Mouse (Mus musculus) ES-Bruce4 (cell line): ENCODE measurements around the gene Tmem125. TPM values are rescaled to one million over a fixed set of nuclear protein-coding genes. Genes with fewer than 3 reads are reported as not detected.
A peak's percentile ranks its signal among the peaks of the same experiment; 100 is the strongest.

Experiments
- H3K27ac ChIP-seq: 2 replicates; pipeline ENCODE4 v1.5.1; 2012; ENCODE audit warnings: low read length, inconsistent platforms; ENCODE audit not compliant: insufficient read depth
- H3K27me3 ChIP-seq: 2 replicates; pipeline ENCODE4 v1.6.1; 2012; ENCODE audit warnings: mild to moderate bottlenecking, low read length, inconsistent platforms; ENCODE audit not compliant: control insufficient read depth, poor library complexity, insufficient read depth, severe bottlenecking
- H3K36me3 ChIP-seq: 2 replicates; pipeline ENCODE4 v1.6.1; 2012; ENCODE audit warnings: inconsistent platforms, mild to moderate bottlenecking, low read length, moderate library complexity; ENCODE audit not compliant: control insufficient read depth, poor library complexity, insufficient read depth, severe bottlenecking
- H3K4me1 ChIP-seq: one replicate; pipeline ENCODE4 v1.8.1; 2011; ENCODE audit warnings: low read length; ENCODE audit not compliant: control insufficient read depth, insufficient read depth
- H3K4me3 ChIP-seq: 2 replicates; pipeline ENCODE4 v1.5.1; 2011; ENCODE audit warnings: low read depth, mild to moderate bottlenecking, low read length
- H3K9ac ChIP-seq: 2 replicates; pipeline ENCODE4 v1.6.1; 2012; ENCODE audit warnings: low read depth, mild to moderate bottlenecking, inconsistent platforms; ENCODE audit not compliant: poor library complexity, severe bottlenecking
- H3K9me3 ChIP-seq: replicated peaks from 2 replicates; pipeline ENCODE4 v1.6.1; 2012; ENCODE audit warnings: mild to moderate bottlenecking, low read length, inconsistent platforms; ENCODE audit not compliant: control insufficient read depth, poor library complexity, insufficient read depth, severe bottlenecking
- CTCF ChIP-seq: IDR thresholded peaks from one replicate; pipeline ENCODE4 v1.8.1; 2011; ENCODE audit warnings: low read depth, low read length
- EP300 ChIP-seq: IDR thresholded peaks from 2 replicates; pipeline ENCODE4 v1.6.1; 2011; ENCODE audit warnings: low read depth, low read length; ENCODE audit not compliant: insufficient read depth
- POLR2A ChIP-seq: IDR thresholded peaks from one replicate; pipeline ENCODE4 v1.8.1; 2011; ENCODE audit warnings: low read length; ENCODE audit not compliant: insufficient read depth
- polyA plus RNA-seq: library from polyadenylated mRNA; stranded (reverse); fragments of >200 nt; gene quantifications from 2 replicates; pipeline ENCODE4 v1.2.4, GENCODE M21; 2011; ENCODE audit warnings: low read depth; ENCODE audit not compliant: missing spikeins, insufficient read depth, insufficient read length

Tmem125 gene
- polyA plus RNA-seq, 1 experiment = 11.9 TPM

- H3K4me1 ChIP-seq = peaks cover 7% of the 10 kb centered on the region
These were observed 1.2 kb downstream of the Tmem125 start for GRCm38 (mm10) chr4:118542510-118543157.

DNA sequence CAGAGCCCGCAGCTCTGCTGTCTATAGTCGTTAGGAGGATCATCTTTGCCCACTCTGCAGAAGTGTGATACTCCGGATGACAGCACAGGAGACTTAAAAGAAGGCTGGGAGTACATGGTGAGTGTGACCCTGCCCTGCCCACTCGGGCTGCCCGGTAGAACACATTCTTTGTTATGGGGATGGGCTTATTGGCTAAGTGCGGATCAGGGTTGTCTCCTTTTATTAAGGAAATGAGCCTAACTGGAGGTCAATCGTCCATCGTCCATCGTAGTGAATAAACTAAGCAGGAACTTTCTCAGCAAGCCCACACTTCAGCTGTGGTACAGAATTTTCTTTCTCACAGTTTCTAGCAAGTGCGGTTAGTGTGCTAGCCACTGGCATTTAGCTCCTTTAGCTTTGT lies 3.9 kb downstream of the Tmem125 start:
- H3K4me1 ChIP-seq = peaks cover 7% of the 10 kb centered on the region
- H3K9ac ChIP-seq = no peak overlapping the region
- H3K27me3 ChIP-seq = no peaks in the 10 kb centered on the region
- H3K36me3 ChIP-seq = no peaks in the 10 kb centered on the region
- H3K27ac ChIP-seq = no peak overlapping the region
- TF ChIP-seq POLR2A (no peak), CTCF (no peak), EP300 (peak; percentile 78)
- H3K4me3 ChIP-seq = no peak overlapping the region
- H3K9me3 ChIP-seq = no peaks in the 10 kb centered on the region

More at GRCm38 (mm10) chr4:118542510-118543157, 1.2 kb downstream of the Tmem125 start:
- H3K27me3 ChIP-seq = no peaks in the 10 kb centered on the region
- peak overlapping the region; percentile 55 for H3K27ac ChIP-seq
- peak overlapping the region; percentile 62 for H3K9ac ChIP-seq
- no peaks in the 10 kb centered on the region for H3K9me3 ChIP-seq
- no peak for TF ChIP-seq POLR2A
- no peak for TF ChIP-seq EP300
- no peak for TF ChIP-seq CTCF
- no peaks in the 10 kb centered on the region for H3K36me3 ChIP-seq
- peak overlapping the region; percentile 65 for H3K4me3 ChIP-seq

GRCm38 (mm10) chr4:118537801-118538200 lies 6.0 kb downstream of the Tmem125 start:
- TF ChIP-seq CTCF = no peak
- no peak for TF ChIP-seq EP300
- no peak for TF ChIP-seq POLR2A
- Histone ChIP-seq H3K4me3 (no peak overlapping the region), H3K27me3 (no peaks in the 10 kb centered on the region), H3K4me1 (peaks cover 7% of the 10 kb centered on the region), H3K9ac (no peak overlapping the region), H3K9me3 (no peaks in the 10 kb centered on the region), H3K27ac (no peak overlapping the region), H3K36me3 (no peaks in the 10 kb centered on the region)

DNA sequence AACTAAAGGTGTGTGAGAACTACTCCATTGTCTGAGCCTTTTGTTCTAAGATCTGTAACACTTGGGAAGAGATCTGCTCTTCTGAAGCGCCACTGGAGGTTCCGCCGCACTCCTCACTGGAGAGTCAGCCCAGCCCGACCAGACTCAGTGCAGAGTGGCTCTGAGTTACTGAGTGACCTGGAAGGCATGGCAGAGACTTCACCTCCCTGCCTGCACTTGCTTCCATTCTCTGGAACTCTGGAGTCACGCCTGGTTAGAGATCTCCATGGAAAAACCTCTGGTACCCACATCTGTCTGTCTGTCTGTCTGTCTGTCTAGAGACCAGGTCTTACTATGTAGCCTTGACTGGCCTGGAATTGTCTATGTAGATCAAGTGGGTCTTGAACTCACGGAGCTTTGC lies 8.2 kb downstream of the Tmem125 start:
- TF ChIP-seq POLR2A = no peak
- no peak for TF ChIP-seq CTCF
- TF ChIP-seq EP300 = no peak
- H3K27me3 ChIP-seq = no peaks in the 10 kb centered on the region
- H3K4me3 ChIP-seq = no peak overlapping the region
- H3K4me1 ChIP-seq = peaks cover 11% of the 10 kb centered on the region
- H3K36me3 ChIP-seq = no peaks in the 10 kb centered on the region
- H3K27ac ChIP-seq = no peak overlapping the region
- no peak overlapping the region for H3K9ac ChIP-seq
- no peaks in the 10 kb centered on the region for H3K9me3 ChIP-seq

GRCm38 (mm10) chr4:118533605-118534004 lies 10.2 kb downstream of the Tmem125 start:
- TF ChIP-seq POLR2A = no peak
- TF ChIP-seq CTCF = no peak
- no peak for TF ChIP-seq EP300
- Histone ChIP-seq H3K27me3 (no peaks in the 10 kb centered on the region), H3K27ac (no peak overlapping the region), H3K9me3 (no peaks in the 10 kb centered on the region), H3K9ac (no peak overlapping the region), H3K36me3 (no peaks in the 10 kb centered on the region), H3K4me3 (no peak overlapping the region), H3K4me1 (peaks cover 4% of the 10 kb centered on the region)

DNA sequence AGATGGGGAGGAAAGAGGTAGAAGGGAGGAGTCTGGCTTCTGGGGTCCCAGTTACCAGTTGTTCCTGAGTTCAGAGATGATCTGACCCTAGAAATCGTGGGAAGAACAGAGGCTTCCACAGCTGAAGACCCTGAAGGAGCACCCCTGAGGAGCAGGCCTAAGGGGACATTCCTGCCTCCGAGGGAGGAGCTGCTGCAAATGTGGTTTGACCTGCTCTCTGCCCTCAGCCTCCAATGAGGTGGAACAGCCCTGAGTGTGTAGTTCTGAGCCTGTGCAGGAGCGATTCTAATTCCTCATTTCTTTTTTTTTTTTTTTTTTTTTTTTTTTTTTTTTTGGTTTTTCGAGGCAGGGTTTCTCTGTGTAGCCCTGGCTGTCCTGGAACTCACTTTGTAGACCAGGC lies 10.7 kb downstream of the Tmem125 start:
- TF ChIP-seq CTCF (no peak), POLR2A (no peak), EP300 (no peak)

More for the DNA sequence above, 10.7 kb downstream of the Tmem125 start:
- Histone ChIP-seq H3K9me3 (no peaks in the 10 kb centered on the region), H3K9ac (no peak overlapping the region), H3K27me3 (no peaks in the 10 kb centered on the region), H3K4me1 (peaks cover 6% of the 10 kb centered on the region), H3K36me3 (no peaks in the 10 kb centered on the region), H3K4me3 (no peak overlapping the region), H3K27ac (no peak overlapping the region)
